8 mouse cellular contexts compared by ENCODE assay signal in the genomic region with DNA sequence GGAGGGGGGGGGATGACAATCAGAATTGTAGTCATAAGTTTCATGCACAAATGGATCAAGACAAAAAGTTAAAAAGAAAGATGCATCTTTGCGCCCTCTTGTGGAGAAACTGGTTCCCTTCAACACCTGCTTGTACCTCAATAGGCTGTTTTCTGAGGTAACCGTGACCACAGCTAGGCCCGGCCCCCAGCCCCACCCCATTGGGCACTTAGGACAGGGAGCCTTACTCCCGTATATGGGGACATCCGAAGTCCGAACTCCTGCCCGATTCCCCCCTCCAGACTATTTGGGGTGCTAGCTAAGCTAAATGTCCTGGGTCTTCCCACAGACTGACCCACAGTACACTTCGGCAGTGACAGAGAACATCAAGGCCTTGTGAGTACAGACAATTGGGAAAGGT. TPM values are rescaled to one million over a fixed set of nuclear protein-coding genes. Genes with fewer than 3 reads are reported as not detected.
A peak's percentile ranks its signal among the peaks of the same experiment; 100 is the strongest.
DNase-seq lines count a peak whose midpoint lies in the region; ATAC-seq lines count a peak whose summit lies in the region.

No protein-coding gene starts in this region.

- no peak overlapping the region for H3K9ac ChIP-seq in hindbrain, embryonic 12.5 days
- H3K9ac ChIP-seq in limb, embryonic 15.5 days, result no peak overlapping the region

- DNase-seq in heart, embryonic 10.5 days (ENCODE audit: low spot score), result no peak
- DNase-seq in heart, postnatal 25 days (ENCODE audit: low spot score), result no peak
- peak; percentile 74 for DNase-seq in T-cell, adult 2 months (ENCODE audit: low spot score)
- peak; percentile 62 for DNase-seq in embryonic facial prominence, embryonic 10.5 days (ENCODE audit: low spot score)
- DNase-seq in naive thymus-derived CD4-positive, alpha-beta T cell, adult 2 months (ENCODE audit: low read depth), result peak; percentile 90
- DNase-seq in thymus, postnatal 14 days, result peak; percentile 71

- no peak for ATAC-seq in hindbrain, embryonic 12.5 days (ENCODE audit: low FRiP score)
- ATAC-seq in limb, embryonic 15.5 days (ENCODE audit: insufficient number of reproducible peaks, low FRiP score, low TSS enrichment, low read depth), result no peak

- 24% methylated on average over 8 of the region's 8 CpGs for WGBS in heart, embryonic 10.5 days
- 21% methylated on average over 8 of the region's 8 CpGs for WGBS in embryonic facial prominence, embryonic 10.5 days
- 22% methylated on average over 8 of the region's 8 CpGs for WGBS in hindbrain, embryonic 12.5 days
- 24% methylated on average over 8 of the region's 8 CpGs for WGBS in limb, embryonic 15.5 days

- H3K4me1 ChIP-seq in heart, embryonic 10.5 days, result peaks cover 45% of the 10 kb centered on the region
- peaks cover 63% of the 10 kb centered on the region for H3K4me1 ChIP-seq in embryonic facial prominence, embryonic 10.5 days
- peaks cover 40% of the 10 kb centered on the region for H3K4me1 ChIP-seq in hindbrain, embryonic 12.5 days
- peaks cover 50% of the 10 kb centered on the region for H3K4me1 ChIP-seq in limb, embryonic 15.5 days

- no peak overlapping the region for H3K27ac ChIP-seq in heart, embryonic 10.5 days
- no peak overlapping the region for H3K27ac ChIP-seq in embryonic facial prominence, embryonic 10.5 days (replicated peaks)
- H3K27ac ChIP-seq in hindbrain, embryonic 12.5 days, result no peak overlapping the region
- H3K27ac ChIP-seq in limb, embryonic 15.5 days, result no peak overlapping the region

- H3K36me3 ChIP-seq in heart, embryonic 10.5 days, result peaks cover 36% of the 10 kb centered on the region
- peaks cover 47% of the 10 kb centered on the region for H3K36me3 ChIP-seq in embryonic facial prominence, embryonic 10.5 days (replicated peaks)
- H3K36me3 ChIP-seq in hindbrain, embryonic 12.5 days, result peaks cover 31% of the 10 kb centered on the region
- peaks cover 36% of the 10 kb centered on the region for H3K36me3 ChIP-seq in limb, embryonic 15.5 days

- H3K4me3 ChIP-seq in heart, embryonic 10.5 days, result peak overlapping the region; percentile 55
- H3K4me3 ChIP-seq in embryonic facial prominence, embryonic 10.5 days, result peak overlapping the region; percentile 49
- H3K4me3 ChIP-seq in hindbrain, embryonic 12.5 days, result no peak overlapping the region
- peak overlapping the region; percentile 26; the same call in 1 of the 2 replicates for H3K4me3 ChIP-seq in limb, embryonic 15.5 days

- peak overlapping the region; percentile 51; the same call in 1 of the 2 replicates for H3K4me2 ChIP-seq in hindbrain, embryonic 12.5 days (replicated peaks)
- peak overlapping the region; percentile 52 for H3K4me2 ChIP-seq in limb, embryonic 15.5 days

- intact Hi-C loops in heart, postnatal 25 days (cut with DNase I), result loop anchor here (2.0 to 5.0 kb wide), 2 partner anchors 71 to 244 kb away; no protein-coding TSS in a partner anchor

- H3K27me3 ChIP-seq in heart, embryonic 10.5 days (ENCODE audit: insufficient read depth, poor library complexity, severe bottlenecking), result peaks cover 66% of the 10 kb centered on the region
- H3K27me3 ChIP-seq in embryonic facial prominence, embryonic 10.5 days (replicated peaks; ENCODE audit: low read depth, poor library complexity, severe bottlenecking), result peaks cover 44% of the 10 kb centered on the region
- peaks cover 26% of the 10 kb centered on the region for H3K27me3 ChIP-seq in hindbrain, embryonic 12.5 days
- H3K27me3 ChIP-seq in limb, embryonic 15.5 days, result peaks cover 6% of the 10 kb centered on the region; the same call in 1 of the 2 replicates

- H3K9me3 ChIP-seq in heart, embryonic 10.5 days, result no peaks in the 10 kb centered on the region
- H3K9me3 ChIP-seq in embryonic facial prominence, embryonic 10.5 days, result no peaks in the 10 kb centered on the region
- no peaks in the 10 kb centered on the region for H3K9me3 ChIP-seq in hindbrain, embryonic 12.5 days (replicated peaks)
- no peaks in the 10 kb centered on the region for H3K9me3 ChIP-seq in limb, embryonic 15.5 days

RNA-seq across cellular contexts. Expression of a gene that starts 7.0 kb away (rescaled TPM):
- 0.42 and 0.60 TPM in 2 replicates for polyA plus RNA-seq in heart, embryonic 10.5 days (2016; fragmentation: Nextera tagmentation; extraction: Ambion mirVana)
- total RNA-seq in heart, postnatal 25 days (2021), result 1 to 10 TPM; 4.8 to 7.8 TPM
- polyA plus RNA-seq in embryonic facial prominence, embryonic 10.5 days (2016; fragmentation: Nextera tagmentation; extraction: Ambion mirVana), result 0.75 and 1.4 TPM in 2 replicates
- 0.61 and 1.3 TPM in 2 replicates for polyA plus RNA-seq in hindbrain, embryonic 12.5 days (2016; fragmentation: Nextera tagmentation; extraction: Ambion mirVana)
- polyA plus RNA-seq in limb, embryonic 15.5 days (2015; fragmentation: Nextera tagmentation; extraction: Ambion mirVana), result 2.1 and 3.0 TPM in 2 replicates

RNA-seq across cellular contexts. Expression of a gene that starts 20.7 kb away (rescaled TPM):
- 17.3 and 20.1 TPM in 2 replicates for polyA plus RNA-seq in heart, embryonic 10.5 days (2016; fragmentation: Nextera tagmentation; extraction: Ambion mirVana)
- total RNA-seq in heart, postnatal 25 days (2021), result 10 to 100 TPM; 85.3 to 86.5 TPM
- polyA plus RNA-seq in embryonic facial prominence, embryonic 10.5 days (2016; fragmentation: Nextera tagmentation; extraction: Ambion mirVana), result 22.6 and 23.5 TPM in 2 replicates
- 45.1 and 52.8 TPM in 2 replicates for polyA plus RNA-seq in hindbrain, embryonic 12.5 days (2016; fragmentation: Nextera tagmentation; extraction: Ambion mirVana)
- polyA plus RNA-seq in limb, embryonic 15.5 days (2015; fragmentation: Nextera tagmentation; extraction: Ambion mirVana), result 12.5 and 16.0 TPM in 2 replicates

RNA-seq across cellular contexts. Expression of a gene that starts 20.8 kb away (rescaled TPM):
- 193 TPM in 2 replicates for polyA plus RNA-seq in heart, embryonic 10.5 days (2016; fragmentation: Nextera tagmentation; extraction: Ambion mirVana)
- 100 to 1,000 TPM; 265 to 324 TPM for total RNA-seq in heart, postnatal 25 days (2021)
- 130 and 131 TPM in 2 replicates for polyA plus RNA-seq in embryonic facial prominence, embryonic 10.5 days (2016; fragmentation: Nextera tagmentation; extraction: Ambion mirVana)
- polyA plus RNA-seq in hindbrain, embryonic 12.5 days (2016; fragmentation: Nextera tagmentation; extraction: Ambion mirVana), result 231 and 234 TPM in 2 replicates
- polyA plus RNA-seq in limb, embryonic 15.5 days (2015; fragmentation: Nextera tagmentation; extraction: Ambion mirVana), result 241 and 262 TPM in 2 replicates

RNA-seq across cellular contexts. Expression of a gene that starts 57.2 kb away (rescaled TPM):
- polyA plus RNA-seq in heart, embryonic 10.5 days (2016; fragmentation: Nextera tagmentation; extraction: Ambion mirVana), result 15.6 and 21.7 TPM in 2 replicates
- 1 to 10 TPM; 2.3 to 2.7 TPM for total RNA-seq in heart, postnatal 25 days (2021)
- 24.1 and 27.3 TPM in 2 replicates for polyA plus RNA-seq in embryonic facial prominence, embryonic 10.5 days (2016; fragmentation: Nextera tagmentation; extraction: Ambion mirVana)
- polyA plus RNA-seq in hindbrain, embryonic 12.5 days (2016; fragmentation: Nextera tagmentation; extraction: Ambion mirVana), result 21.1 and 22.2 TPM in 2 replicates
- polyA plus RNA-seq in limb, embryonic 15.5 days (2015; fragmentation: Nextera tagmentation; extraction: Ambion mirVana), result 15.5 and 16.2 TPM in 2 replicates

Comparison
In these comparisons a context has a peak if more than half of its experiments do, and no peak if none do; other contexts are left out.
1. DNase-seq: peak in T-cell, adult 2 months (single experiment), embryonic facial prominence, embryonic 10.5 days (single experiment), naive thymus-derived CD4-positive, alpha-beta T cell, adult 2 months (single experiment) and thymus, postnatal 14 days (single experiment); none in heart, embryonic 10.5 days (single experiment) and heart, postnatal 25 days (single experiment).